Mouse (Mus musculus) T-helper 17 cell (primary cell): ENCODE measurements around the gene Capn11.

Experiments
- in situ Hi-C, 2 experiments: fragments of 300-600 bp; cut with MboI, MseI; formaldehyde crosslinking; loops; 1 replicate in 1 of 2; 2 replicates in 1 of 2; pipeline ENCODE4 v1.15.1; 2025; ENCODE audit warnings: high pct_unique_total_duplicates in 2 of 2

Capn11 gene

DNA sequence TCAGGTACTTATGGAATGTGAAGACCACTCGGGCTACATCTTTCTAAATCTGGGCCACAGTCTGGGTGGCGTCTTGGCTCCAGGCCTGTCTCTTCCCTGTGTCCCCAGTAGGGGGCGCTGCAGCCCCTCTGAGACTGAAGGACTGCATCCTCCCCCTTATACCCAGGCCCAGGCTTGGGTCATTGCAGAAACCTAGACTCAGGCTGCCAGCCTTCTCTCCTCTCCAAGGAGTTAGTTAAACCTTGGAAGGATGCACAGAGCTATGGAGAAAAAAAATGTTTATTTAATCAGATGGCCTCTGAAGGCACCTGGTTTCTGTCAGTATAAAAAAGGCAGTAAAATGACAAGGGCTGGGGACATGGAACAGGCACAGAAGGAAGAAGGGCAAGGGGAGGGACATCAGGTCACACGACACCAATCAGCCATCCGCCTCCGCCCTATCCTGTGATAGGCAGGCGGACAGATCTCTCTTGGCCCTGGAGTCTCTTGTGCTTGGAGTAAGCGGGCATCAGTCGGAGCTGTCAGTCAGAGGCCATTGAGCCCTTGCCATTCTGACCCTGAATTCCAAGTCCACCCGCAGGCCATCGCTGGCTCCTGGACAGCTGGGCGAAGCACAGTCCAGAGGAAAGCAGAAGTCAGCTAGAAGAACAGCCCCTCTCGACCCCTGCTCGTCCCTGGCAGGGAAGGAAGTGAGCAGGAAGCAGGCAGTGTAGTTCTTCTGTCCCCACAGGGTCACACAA lies 74.0 kb downstream of the Capn11 start:
- in situ Hi-C loops: loop anchor here (5.0 kb wide), 2 partner anchors 42 to 52 kb away; no protein-coding TSS in a partner anchor

DNA sequence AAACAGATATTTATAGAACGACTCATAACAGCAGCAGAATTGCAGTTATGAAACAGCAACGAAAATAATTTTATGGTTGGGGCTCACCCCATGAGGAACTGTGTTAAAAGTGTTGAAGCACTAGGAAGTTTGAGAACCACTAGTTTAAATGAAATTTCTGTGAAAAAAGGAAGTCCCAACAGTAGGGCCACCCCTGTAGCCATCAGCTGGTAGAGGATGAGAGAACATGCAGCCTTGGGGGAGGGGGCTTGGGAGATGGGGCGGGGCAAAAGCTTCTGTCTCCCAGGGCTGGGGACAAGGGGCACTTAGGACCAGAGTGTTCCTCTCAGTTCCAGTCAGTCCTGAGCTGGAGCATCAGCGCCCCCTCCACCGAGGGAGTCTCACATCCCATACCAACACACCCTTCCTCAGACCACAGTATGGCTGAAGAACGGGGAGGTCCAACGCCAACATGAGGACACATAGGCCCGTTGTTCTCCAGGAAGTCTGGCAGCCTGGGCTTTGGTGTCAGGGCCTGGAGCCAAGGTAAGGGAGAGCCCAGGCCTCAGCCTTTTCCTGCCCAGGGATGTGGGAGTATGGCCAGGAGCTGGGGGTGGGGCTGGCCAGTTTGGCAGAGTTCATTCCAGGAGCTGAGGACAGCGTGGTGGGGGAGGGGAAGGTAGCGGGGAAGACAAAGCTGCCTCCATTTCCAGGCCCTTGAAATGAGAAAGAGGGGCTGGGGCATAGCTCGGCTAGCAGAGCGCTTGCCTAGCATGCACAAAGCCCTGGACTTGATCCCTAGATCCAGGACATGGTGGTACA lies 74.8 kb downstream of the Capn11 start:
- in situ Hi-C loops: loop anchor here in 1 of 2 experiments (5.0 kb wide), 1 partner anchor 43 kb away; no protein-coding TSS in a partner anchor

DNA sequence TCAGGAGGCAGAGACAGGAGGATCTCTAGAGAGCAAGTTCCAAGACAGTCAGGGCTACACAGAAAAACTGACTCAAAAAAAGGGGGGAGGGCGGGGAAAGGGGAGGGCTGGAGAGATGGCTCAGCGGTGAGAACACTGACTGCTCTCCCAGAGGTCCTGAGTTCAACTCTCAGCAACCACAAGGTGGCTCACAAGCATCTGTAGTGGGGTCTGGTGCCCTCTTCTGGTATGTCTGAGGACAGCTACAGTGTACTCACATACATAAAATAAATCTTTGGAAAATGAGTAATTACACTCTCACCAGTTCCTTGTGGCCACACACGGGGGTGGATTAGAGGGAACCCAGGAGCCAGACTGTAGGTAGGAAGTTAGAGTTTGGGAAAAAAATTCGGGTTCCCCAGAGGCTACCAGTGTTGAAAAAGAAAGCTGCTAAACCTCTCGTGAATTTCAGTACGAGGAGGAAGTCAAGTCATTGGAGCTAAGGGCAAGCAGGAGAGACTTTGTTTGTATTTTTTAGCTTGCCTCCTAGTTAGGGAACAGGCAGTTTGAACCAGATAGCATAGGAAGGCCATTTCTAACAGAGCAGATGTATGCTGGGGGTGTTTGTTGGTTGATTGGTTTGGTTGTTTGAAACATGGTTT lies 76.3 kb downstream of the Capn11 start:
- in situ Hi-C loops: loop anchor here in 1 of 2 experiments (5.0 kb wide), 1 partner anchor 44 kb away; no protein-coding TSS in a partner anchor

DNA sequence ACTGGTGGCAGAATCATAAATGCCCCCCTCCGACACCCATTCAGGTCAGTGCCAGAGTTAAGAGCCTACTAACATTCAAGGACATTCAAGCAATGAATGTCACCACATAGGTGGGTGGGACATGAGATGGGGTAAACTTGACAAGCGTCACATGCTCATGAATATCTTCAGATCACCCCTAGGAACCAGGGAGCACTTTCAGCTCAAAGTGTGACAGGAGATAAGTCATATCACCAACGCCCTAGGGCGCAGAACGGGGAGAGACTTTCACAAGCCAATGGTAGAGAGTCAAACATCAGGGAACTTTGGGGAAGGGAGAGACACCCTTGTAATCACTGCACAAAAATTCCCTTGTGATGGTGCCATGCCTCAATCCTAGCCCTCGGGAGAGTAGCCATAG lies 76.9 kb downstream of the Capn11 start:
- in situ Hi-C loops: loop anchor here in 1 of 2 experiments (5.0 kb wide), 1 partner anchor 45 kb away; no protein-coding TSS in a partner anchor

DNA sequence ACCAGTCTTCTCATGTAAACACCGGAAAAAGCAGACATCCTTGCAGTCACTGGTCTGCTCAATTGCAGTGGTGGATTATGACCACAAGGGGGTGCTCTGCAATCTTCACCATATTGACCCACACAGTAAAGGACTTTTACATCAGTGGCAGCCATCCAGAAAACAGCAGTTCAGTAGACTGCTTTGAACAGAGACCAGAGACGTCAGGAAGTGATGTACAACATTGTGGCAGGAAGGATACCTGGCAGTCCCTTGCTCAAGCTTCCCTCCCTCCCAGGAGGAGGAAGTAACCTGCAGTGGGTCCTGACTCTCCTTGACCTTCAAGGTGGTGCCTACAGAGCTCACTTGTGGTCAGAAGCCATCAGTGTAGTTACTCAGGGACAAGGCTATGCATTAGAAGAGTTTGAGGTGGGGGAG lies 77.5 kb downstream of the Capn11 start:
- in situ Hi-C loops: loop anchor here in 1 of 2 experiments (5.0 kb wide), 1 partner anchor 46 kb away; no protein-coding TSS in a partner anchor

DNA sequence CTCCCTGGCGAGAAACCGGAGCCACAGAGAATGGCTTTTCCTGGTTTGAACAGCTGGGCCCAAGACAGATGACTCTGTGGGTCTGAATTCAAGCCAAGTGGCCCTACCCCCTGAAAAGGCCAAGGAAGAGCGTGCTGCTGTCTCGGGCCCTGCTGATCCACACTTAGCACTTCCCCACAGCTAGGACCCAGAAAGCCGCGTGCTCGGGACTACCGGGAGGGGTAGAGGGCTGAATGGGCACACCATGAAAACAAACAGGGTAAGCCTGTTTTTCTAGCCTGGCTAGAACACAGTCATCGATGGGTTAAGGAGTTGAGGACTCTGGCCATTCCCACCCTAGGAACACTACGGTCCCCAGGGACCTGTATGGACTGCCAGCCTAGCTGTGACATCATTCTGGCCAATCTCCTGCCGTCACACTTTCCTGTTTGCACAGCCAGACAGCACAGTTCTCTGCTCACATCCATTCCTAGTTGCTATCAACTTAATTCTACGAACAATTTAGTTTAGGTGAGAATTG lies 78.1 kb downstream of the Capn11 start:
- in situ Hi-C loops: loop anchor here in 1 of 2 experiments (5.0 kb wide), 1 partner anchor 46 kb away; no protein-coding TSS in a partner anchor
